Mouse (Mus musculus): ENCODE results near the gene Daxx.

Gene Daxx

DNA sequence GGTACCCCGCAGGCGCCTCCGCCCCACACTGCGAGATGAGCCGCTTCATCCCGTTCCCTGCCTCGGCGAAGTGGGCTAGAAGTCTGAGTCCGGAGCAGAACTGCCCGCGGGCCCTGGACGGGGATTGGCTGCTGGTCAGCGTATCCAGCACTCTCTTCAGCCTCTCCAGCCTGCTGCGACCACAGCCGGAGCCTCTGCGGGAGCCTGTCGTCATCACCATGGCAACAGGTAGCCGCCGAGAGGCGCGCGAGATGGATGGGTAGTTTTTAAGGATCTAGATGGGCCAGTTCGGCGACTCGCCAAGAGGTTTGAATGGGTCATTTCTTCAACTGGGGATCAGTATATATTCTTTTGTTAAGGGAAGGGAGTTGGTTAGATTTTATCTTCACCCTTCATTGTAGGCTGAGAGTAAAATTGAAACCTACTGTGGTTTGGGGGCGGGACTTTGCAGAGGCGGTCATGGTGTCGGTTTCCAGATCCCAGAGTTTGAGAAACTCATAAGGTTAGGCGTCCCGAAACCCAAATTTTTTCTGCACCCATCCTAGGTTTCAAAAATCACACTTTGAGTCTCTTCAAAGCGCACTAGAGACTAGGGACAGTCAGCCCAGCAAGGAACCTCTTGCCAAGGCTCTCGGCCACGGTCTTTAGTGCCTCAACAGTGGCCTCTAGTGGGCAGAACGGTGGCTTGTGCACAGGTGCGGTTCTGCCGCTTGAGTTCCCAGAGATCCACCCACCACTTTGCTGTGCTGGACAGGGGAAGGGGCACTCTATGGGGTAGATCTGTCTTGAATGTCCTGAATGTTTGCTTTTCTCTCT lies 11.3 kb downstream of the Daxx start:
- DNase-seq (ENCODE audit: low read depth, low spot score): no peak

DNA sequence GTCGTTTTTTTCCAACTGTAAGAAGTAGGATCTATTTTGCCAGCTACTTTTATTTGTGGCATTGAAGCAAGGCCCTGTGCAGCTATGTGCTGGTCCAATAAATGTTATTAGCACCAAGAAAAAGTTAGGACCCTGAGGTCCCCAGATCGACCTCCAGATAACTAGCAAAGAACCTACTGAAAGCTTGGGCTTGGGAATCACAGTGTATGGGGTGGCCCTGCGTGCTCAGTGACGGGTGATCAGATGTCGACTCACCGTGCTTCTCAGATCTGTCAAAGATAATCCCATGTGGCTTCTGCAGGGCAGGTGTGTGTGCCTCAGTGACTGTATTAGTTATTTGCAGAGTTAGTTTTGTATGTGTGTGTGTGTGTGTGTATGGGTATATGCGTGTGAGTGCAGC lies 12.1 kb downstream of the Daxx start:
- no peak for DNase-seq (ENCODE audit: low read depth, low spot score)

DNA sequence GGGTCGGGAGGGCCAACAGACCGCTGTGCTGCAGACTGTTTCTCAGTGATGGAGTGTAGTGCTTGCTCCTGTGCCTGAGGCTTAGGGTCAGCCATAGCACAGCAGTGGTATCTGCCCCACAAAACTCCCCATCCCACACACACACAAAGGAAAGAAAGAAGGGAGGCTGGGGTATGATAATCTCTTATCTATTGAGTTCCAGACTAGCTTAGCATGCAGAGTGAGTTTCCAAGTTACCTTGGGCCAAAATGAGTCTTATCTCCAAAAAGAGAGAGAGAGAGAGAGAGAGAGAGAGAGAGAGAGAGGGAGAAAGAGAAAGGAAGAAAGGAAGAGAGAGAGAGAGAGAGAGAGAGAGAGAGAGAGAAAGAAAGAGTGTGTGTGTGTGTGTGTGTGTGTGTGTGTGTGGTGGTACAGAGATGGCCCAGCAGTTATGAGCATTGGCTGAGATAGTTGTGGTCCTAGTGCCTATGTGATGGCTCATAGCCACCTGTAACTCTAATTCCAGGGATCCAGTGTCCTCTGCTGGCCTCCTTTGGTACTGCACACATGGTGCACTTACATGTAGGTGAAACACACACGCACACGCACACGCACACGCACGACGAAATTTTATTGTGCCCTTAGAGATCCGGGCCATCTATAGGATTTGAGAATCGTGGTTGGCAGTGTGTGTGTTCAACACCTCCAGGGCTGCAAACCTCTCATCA lies 15.5 kb downstream of the Daxx start:
- DNase-seq (ENCODE audit: low read depth, low spot score): no peak

DNA sequence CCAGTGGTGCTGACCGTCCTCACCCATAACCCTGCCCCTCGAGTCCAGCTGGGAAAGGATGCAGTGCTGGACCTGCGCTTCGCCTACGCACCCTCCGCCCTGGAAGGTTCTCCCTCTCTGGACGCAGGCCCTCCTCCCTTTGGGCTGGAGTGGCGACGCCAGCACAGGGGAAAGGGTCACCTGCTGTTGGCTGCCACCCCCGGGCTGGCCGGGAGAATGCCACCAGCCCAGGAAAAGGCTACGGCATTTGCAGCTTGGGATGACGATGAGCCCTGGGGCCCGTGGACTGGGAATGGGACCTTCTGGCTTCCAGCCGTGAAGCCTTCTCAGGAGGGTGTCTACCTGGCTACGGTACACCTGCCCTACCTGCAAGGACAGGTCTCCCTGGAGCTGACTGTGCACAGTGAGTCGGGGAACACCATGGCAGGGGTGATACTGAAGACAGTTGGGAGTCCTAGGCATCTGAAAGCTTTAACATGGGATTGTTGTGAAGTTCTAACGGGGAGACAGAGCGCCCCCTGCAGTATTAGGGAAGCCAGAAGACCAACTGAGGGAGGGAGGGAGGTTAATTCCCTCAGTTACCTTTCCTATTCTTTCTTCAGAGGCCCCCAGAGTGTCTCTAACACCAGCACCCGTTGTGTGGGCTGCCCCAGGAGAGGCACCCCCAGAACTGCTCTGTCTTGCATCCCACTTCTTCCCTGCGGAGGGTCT lies 16.3 kb downstream of the Daxx start:
- DNase-seq (ENCODE audit: low read depth, low spot score): no peak

DNA sequence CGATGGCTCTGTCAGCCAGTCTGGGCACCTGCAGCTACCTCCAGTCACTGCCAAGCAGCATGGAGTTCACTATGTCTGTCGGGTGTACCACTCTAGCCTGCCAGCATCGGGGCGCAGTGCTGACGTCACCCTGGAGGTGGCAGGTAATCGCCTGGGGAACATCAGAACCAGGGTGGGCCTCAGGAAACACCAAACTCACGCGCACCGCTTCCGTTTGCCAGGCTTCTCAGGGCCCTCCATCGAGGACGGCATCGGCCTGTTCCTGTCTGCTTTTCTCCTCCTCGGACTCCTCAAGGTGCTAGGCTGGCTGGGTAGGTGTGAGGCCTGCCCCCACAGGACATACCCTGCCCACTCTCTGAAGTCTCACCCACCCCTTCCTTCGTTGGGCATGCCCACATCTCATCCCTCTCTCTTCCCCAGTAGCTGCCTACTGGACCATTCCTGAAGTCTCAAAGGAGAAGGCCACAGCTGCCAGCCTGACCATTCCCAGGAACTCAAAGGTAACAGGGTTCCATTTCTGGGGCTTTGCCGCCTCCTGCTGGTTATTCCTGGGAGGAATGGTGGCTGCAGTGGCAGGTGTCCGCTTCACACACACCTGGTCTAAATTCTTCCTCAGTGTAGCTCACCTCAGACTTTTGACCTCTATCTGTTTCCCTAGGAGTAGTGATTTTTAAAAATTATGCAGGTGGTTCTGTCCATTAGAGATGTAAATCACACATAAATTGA lies 17.2 kb downstream of the Daxx start:
- DNase-seq (ENCODE audit: low read depth, low spot score): no peak

DNA sequence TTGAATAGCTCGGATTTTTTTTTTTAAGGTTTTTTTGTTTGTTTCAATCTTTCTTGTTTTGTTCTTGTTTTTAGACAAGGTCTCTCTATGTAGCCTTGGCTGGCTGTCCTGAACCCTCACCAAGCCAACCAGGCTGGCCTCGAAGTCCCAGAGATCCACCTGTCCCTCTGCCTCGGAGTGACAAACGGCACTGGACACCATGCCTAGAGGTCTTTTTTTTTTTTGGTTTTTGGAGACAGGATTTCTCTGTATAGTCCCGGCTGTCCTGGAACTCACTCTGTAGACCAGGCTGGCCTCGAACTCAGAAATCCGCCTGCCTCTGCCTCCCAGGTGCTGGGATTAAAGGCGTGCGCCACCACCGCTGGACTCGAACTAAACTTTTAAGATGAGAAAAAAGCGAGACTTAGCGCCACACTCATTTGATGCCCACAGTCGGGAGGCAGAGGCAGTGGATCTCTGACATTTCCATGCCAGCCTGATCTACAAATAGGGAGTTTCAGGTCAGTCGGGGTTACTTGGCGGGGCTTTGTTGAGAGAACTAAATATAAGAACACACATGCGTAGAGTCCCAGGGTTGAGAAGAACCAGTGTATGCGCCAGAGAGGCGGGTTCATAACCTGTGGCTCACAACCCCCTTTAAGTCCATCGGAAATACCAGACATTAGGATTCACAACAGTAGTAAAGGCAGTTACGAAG lies 19.2 kb downstream of the Daxx start:
- DNase-seq (ENCODE audit: low read depth, low spot score): no peak

DNA sequence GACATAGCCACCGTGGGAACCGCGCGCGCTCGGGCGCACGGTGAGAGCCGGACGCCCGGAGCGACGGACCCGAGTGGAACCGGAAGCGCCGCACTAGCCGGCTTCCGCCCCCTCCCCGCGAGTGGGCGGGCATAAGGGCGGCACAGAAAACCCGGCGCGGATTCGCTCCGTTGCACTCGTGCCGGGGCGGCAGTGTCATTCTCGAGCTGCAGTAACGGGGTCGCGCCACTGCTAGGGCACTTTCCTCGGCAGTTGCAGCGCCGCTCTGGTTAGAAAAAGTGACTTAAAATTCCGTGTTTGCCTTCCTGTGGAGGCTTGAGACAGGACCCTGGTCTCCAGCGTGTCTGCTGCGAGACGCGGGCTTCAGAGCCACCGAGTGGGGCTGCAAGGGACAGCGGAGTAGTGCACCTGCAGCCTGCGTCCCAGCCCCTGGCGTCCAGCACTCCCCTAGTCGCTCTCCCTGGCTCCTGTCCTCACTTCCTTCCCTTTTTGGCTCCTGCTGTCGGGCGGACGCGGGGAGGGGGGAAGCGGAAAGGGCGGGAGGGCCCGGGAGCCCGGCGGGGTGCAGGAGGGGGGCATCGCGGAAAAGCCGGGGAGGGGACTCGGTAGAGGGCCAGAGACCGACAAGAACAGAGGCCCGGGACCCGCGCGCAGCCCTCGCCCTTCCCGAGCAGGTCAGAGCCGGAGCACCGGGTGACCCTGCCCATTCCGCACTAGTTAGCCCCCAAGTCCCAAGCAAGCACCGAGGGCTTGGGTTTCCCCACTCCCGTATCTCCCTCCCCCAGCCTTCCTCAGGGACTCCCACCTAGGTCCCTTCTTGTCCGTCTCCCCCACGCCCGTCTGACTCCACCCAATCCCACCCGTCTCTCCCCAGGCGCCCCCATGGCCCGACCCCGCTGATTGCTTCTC lies 20.4 kb downstream of the Daxx start, which contains the start of gene Rgl2:
Gene Rgl2 (plus strand): TSS at position 173 of the 909 bp plus-strand sequence.
- peak; percentile 91 for DNase-seq (ENCODE audit: low read depth, low spot score)

DNA sequence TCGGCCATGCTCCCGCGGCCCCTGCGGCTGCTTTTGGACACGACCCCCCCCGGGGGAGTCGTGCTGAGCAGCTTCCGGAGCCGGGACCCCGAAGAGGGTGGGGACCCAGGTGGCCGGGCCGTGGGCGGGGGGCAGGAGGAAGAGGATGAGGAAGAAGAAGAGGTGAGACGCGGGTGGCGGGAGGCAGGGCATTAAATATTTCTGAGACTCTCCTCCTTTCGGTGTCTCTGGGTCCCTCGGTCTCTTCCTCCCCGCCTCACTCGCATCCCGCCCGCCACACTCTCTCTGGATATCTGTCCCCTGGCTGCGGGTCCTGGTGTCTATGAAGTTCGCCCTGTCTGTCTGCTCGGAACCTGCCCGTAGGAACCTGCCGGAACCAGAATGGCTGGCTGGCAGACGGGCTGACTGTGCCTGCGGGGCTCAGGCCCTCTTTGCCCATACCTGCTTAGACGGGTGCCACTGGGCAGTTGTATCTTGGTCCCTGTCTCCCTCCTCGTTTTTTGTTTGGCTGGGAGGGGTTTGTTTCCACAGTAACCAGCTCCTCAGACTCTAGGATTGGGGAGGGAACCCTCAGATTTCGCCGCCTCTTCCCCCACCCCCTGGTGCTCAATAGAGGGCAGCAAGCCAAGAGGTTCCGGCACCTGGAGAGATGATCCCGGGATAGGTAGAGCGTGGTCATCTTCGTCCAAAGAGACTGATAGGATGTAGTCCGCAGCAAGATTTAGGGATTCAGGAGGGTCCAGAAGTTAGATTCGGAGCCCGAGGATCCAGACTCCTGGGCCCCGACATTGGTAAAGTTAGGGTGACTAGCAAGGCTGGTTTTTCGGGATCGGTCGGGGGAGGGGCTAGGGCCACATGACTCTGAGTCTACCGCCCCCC lies 21.3 kb downstream of the Daxx start:
- DNase-seq (ENCODE audit: low read depth, low spot score): no peak

DNA sequence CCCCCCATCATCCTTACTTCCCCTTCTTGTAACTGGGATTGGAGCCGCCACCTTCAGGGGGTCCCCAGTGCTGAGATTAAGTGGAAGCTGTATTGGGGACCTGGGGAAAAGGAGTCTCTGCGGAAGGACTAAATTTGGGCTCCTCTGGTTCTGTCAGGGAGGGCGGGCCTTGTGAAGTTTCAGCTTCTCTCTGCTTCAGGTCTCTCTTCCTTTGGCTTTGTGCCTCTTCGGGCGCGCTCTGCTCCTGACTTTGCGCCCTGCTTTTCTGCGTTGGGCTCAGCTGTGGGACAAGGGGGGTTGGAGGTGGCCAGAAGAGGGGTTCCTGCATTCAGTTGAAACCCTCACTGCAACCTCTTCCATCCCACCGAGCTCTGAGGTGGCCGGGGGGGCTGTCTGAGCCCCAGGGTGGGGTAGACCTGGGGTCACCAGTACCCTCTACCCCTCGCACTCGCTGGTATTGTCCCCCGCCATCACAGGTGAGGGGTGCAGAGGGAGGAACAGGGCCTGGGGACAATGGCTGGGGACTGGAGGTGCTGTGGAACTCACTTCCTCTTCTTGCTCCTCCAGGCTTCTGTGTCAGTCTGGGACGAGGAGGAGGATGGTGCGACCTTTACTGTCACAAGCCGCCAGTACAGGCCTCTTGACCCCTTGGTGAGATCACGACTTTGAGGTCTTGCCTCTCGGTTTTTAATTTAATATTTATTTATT lies 22.1 kb downstream of the Daxx start:
- DNase-seq (ENCODE audit: low read depth, low spot score): no peak

DNA sequence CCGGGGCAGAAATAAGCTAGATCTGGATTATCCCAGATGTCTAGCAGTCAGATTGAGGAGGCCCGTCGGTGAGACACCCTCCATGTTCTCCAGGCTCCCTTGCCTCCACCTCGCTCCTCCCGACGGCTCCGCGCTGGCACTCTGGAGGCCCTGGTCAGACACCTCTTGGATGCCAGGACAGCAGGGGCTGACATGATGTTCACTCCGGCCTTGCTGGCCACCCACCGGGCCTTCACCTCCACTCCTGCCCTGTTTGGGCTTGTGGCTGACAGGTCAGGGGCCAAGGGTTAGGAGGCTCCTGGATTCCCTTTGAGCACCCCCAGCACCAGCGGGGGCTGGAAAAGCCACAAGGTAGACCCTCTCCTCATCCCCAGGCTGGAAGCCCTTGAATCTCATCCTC lies 22.7 kb downstream of the Daxx start:
- DNase-seq (ENCODE audit: low read depth, low spot score): no peak

DNA sequence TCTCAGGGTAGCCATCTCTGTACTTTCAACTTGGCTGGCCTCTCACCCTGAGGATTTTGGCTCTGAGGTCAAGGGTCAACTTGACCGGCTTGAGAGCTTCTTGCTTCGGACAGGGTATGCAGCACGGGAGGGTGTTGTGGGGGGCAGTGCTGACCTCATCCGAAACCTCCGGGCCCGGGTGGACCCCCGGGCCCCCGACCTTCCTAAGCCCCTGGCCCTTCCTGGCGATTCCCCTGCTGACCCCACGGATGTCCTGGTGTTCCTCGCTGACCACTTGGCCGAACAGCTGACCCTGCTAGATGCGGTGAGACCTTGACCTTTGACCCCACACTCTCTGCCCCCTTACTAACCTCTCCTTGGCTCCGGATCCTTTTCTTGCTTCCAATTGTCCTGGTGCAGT lies 23.2 kb downstream of the Daxx start:
- DNase-seq (ENCODE audit: low read depth, low spot score): no peak

DNA sequence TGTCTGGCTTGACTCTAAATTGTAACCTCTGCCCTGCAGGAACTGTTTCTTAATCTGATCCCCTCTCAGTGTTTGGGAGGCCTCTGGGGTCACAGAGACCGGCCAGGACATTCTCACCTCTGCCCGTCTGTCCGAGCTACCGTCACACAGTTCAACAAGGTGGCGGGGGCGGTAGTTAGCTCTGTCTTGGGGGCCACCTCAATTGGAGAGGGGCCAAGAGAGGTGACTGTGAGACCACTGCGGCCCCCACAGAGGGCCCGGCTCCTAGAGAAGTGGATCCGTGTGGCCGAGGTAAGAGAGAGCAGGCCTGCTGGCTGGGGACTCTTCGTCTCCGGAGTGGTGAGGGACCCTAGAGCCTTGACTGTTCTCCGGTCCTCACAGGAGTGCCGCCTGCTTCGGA lies 23.8 kb downstream of the Daxx start:
- no peak for DNase-seq (ENCODE audit: low read depth, low spot score)

DNA sequence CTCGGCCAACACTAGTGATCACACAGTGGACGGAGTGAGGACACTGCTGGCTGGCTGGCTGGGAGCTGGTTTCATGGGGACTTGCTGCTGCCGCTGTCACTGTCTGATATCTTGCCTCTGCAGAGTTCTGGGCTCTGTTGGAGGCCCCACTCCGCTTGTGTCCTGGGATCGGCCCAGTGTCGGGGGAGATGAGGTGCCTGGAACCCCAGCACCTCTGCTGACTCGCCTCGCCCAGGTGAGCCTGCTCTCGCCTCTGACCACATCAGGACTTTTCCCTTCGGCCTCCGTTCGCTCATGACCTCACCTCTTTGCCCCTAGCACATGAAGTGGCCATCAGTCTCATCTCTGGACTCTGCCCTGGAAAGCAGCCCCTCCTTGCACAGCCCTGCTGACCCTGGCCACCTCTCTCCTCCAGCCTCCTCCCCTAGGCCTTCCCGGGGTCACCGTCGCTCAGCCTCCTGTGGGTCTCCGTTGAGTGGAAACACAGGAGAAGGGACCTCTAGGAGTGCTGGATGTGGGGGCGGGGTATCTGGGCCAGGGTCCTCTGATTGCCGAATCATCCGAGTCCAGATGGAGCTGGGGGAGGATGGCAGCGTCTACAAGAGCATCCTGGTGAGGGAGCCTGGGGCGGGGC lies 26.3 kb downstream of the Daxx start:
- no peak for DNase-seq (ENCODE audit: low read depth, low spot score)

DNA sequence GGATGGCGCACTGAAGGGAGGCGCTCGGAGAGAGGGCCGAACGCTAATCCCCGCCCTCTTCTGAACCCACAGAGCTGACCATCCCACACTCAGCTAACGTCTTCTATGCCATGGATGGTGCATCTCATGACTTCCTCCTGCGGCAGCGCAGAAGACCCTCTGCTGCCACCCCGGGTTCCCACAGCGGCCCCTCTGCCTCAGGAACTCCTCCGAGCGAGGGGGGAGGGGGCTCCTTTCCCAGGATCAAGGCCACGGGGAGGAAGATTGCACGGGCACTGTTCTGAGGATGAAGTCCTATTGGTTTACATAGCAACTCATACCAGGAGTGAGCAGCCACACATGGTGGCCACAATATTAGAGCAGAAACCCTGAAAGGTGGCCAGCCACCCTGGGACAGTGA lies 27.8 kb downstream of the Daxx start:
- no peak for DNase-seq (ENCODE audit: low read depth, low spot score)

DNA sequence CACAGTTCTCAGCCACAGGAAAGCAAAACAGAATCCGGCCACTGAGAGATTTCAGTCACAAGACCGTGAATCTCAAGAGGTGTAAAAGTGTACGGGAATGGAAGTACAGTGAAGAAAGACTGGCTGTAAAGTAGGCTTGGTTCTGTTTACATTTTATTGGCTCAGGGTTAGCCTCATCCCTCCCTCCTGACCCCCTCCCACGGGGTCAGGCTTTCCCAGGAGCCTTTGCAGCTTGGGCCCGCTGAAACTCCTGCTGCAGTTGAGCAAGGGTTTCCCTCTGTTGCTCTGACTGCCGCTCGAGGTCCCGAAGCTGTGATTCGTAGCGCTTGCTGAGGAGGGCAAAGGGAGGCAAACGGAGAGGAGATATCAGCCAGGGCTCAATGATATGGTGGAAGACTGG lies 29.6 kb downstream of the Daxx start:
- DNase-seq (ENCODE audit: low read depth, low spot score): no peak

DNA sequence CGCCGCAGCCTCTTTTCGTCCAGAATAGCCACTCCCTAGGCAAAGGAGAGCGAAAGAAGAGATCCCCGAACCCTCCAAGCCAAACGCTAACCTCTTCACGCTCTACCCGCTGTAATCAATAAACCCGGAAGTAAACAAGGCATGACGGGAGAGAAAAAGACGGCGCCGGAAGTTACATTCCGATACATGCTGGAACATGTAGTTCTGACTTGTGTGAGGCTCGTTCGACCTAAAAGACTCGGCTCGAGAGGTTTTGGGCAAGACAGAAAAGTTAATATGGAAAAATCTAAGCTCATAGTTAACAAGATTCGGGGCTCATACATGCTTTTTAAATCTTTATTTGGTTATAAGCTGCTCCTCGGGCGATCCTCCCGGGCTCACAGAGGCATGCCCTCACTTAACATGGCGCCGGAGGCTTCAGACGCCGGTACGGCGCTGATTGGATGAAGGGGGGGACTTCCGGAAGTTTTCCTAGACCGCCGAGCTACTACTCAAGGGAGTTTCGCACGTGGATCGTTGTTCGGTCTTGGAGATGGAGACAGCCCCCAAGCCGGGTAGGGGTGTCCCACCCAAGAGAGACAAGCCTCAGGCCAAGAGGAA lies 31.1 kb downstream of the Daxx start, which contains the start of the genes Pfdn6 and Wdr46:
Gene Pfdn6 (minus strand): TSS at position 138 of the 600 bp plus-strand sequence.
Gene Wdr46 (plus strand): TSS at position 455 of the 600 bp plus-strand sequence.
- peak; percentile 88 for DNase-seq (ENCODE audit: low read depth, low spot score)

DNA sequence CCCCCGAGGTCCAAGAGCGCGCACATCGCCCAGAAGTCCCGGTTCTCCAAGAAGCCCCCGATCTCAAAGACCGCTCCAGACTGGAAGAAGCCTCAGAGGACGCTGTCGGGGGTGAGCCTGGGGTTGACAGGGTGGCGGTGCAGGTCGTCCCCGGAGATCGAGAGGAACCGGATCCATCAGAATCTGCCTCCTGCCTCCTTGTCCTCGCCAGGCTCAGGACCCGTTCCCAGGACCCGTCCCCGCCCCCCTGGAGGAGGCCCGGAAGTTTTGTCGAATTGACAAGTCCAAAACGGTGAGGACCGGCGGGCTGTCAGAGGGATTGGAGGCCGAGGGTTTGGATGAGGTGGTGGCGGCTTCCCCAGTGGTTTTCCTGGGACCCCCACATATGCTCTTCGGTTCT lies 31.8 kb downstream of the Daxx start:
- no peak for DNase-seq (ENCODE audit: low read depth, low spot score)
